Mouse (Mus musculus): Measurements from ENCODE around the gene C530008M17Rik. TPM values are rescaled to one million over a fixed set of nuclear protein-coding genes. Genes with fewer than 3 reads are reported as not detected.

C530008M17Rik gene
- polyA plus RNA-seq, 1 experiment from 2014 or later, result 27.6 TPM

- no peak overlapping the region for H3K4me3 ChIP-seq
- no peak for ATAC-seq (ENCODE audit: extremely low read depth, insufficient number of reproducible peaks, low FRiP score, low TSS enrichment)
- WGBS, result 70% methylated on average over 11 of the region's 11 CpGs
Measured at GRCm38 (mm10) chr5:76705307-76706173, 49.2 kb downstream of the C530008M17Rik start.

GRCm38 (mm10) chr5:76707072-76707471, 50.8 kb downstream of the C530008M17Rik start:
- peaks cover 10% of the 10 kb centered on the region; the same call in 1 of the 2 replicates for H3K4me1 ChIP-seq
- no peak for ATAC-seq (ENCODE audit: extremely low read depth, insufficient number of reproducible peaks, low FRiP score, low TSS enrichment)
- H3K9me3 ChIP-seq, result no peaks in the 10 kb centered on the region
- 74% methylated on average over 3 of the region's 3 CpGs for WGBS
- H3K4me2 ChIP-seq, result no peak overlapping the region
- no peaks in the 10 kb centered on the region for H3K27me3 ChIP-seq (replicated peaks)
- H3K9ac ChIP-seq, result no peak overlapping the region
- H3K27ac ChIP-seq (replicated peaks), result no peak overlapping the region
- H3K4me3 ChIP-seq, result no peak overlapping the region
- no peaks in the 10 kb centered on the region for H3K36me3 ChIP-seq

More at GRCm38 (mm10) chr5:76705307-76706173, 49.2 kb downstream of the C530008M17Rik start:
- Histone ChIP-seq H3K4me2 (no peak overlapping the region), H3K27me3 (replicated peaks) (no peaks in the 10 kb centered on the region), H3K27ac (replicated peaks) (no peak overlapping the region), H3K9me3 (no peaks in the 10 kb centered on the region), H3K4me1 (peaks cover 14% of the 10 kb centered on the region; the same call in 1 of the 2 replicates), H3K9ac (no peak overlapping the region), H3K36me3 (no peaks in the 10 kb centered on the region)

GRCm38 (mm10) chr5:76708004-76708403, 51.7 kb downstream of the C530008M17Rik start:
- Histone ChIP-seq H3K4me1 (0 out of 2 replicates have a peak, but pooled peaks cover 2% of the 10 kb centered on the region), H3K27ac (replicated peaks) (no peak overlapping the region), H3K9ac (no peak overlapping the region), H3K36me3 (no peaks in the 10 kb centered on the region), H3K9me3 (no peaks in the 10 kb centered on the region), H3K4me3 (no peak overlapping the region), H3K4me2 (no peak overlapping the region), H3K27me3 (replicated peaks) (no peaks in the 10 kb centered on the region)
- ATAC-seq (ENCODE audit: extremely low read depth, insufficient number of reproducible peaks, low FRiP score, low TSS enrichment), result no peak
- 73% methylated on average over 15 of the region's 15 CpGs for WGBS

GRCm38 (mm10) chr5:76713743-76714142, 57.4 kb downstream of the C530008M17Rik start:
- Histone ChIP-seq H3K27ac (replicated peaks) (no peak overlapping the region), H3K4me3 (no peak overlapping the region), H3K27me3 (replicated peaks) (no peaks in the 10 kb centered on the region), H3K9me3 (no peaks in the 10 kb centered on the region), H3K4me2 (no peak overlapping the region), H3K36me3 (no peaks in the 10 kb centered on the region), H3K9ac (no peak overlapping the region), H3K4me1 (no peaks in the 10 kb centered on the region)
- ATAC-seq (ENCODE audit: extremely low read depth, insufficient number of reproducible peaks, low FRiP score, low TSS enrichment), result no peak
- WGBS, result 85% methylated on average over 7 of the region's 7 CpGs

- Histone ChIP-seq H3K27me3 (replicated peaks) (no peaks in the 10 kb centered on the region), H3K9me3 (peaks cover 5% of the 10 kb centered on the region), H3K4me3 (no peak overlapping the region), H3K9ac (no peak overlapping the region), H3K4me1 (no peaks in the 10 kb centered on the region), H3K27ac (replicated peaks) (no peak overlapping the region), H3K36me3 (no peaks in the 10 kb centered on the region), H3K4me2 (no peak overlapping the region)
- ATAC-seq (ENCODE audit: extremely low read depth, insufficient number of reproducible peaks, low FRiP score, low TSS enrichment), result no peak
- WGBS, result 72% methylated on average over 3 of the region's 3 CpGs
Measured at GRCm38 (mm10) chr5:76719954-76720353, 63.6 kb downstream of the C530008M17Rik start.

- H3K27ac ChIP-seq (replicated peaks), result no peak overlapping the region
- H3K4me3 ChIP-seq, result no peak overlapping the region
- no peaks in the 10 kb centered on the region for H3K4me1 ChIP-seq
- peaks cover 12% of the 10 kb centered on the region for H3K9me3 ChIP-seq
- no peak overlapping the region for H3K4me2 ChIP-seq
- H3K9ac ChIP-seq, result no peak overlapping the region
- no peak for ATAC-seq (ENCODE audit: extremely low read depth, insufficient number of reproducible peaks, low FRiP score, low TSS enrichment)
- H3K27me3 ChIP-seq (replicated peaks), result no peaks in the 10 kb centered on the region
- whole genome bisulfite sequencing, result 90% methylated on average over 2 of the region's 2 CpGs
- H3K36me3 ChIP-seq, result no peaks in the 10 kb centered on the region
Measured at GRCm38 (mm10) chr5:76724878-76725277, 68.6 kb downstream of the C530008M17Rik start.

- H3K9ac ChIP-seq, result no peak overlapping the region
- no peak for ATAC-seq (ENCODE audit: extremely low read depth, insufficient number of reproducible peaks, low FRiP score, low TSS enrichment)
- H3K27me3 ChIP-seq (replicated peaks), result no peaks in the 10 kb centered on the region
- peaks cover 12% of the 10 kb centered on the region for H3K9me3 ChIP-seq
- no peak overlapping the region for H3K27ac ChIP-seq (replicated peaks)
- no peak overlapping the region for H3K4me2 ChIP-seq
- 84% methylated on average over 8 of the region's 8 CpGs for WGBS
- no peaks in the 10 kb centered on the region for H3K4me1 ChIP-seq
- no peaks in the 10 kb centered on the region for H3K36me3 ChIP-seq
- H3K4me3 ChIP-seq, result no peak overlapping the region
Measured at GRCm38 (mm10) chr5:76726518-76727103, 70.3 kb downstream of the C530008M17Rik start.

- no peaks in the 10 kb centered on the region for H3K9me3 ChIP-seq
- no peak overlapping the region for H3K9ac ChIP-seq
- no peak for ATAC-seq (ENCODE audit: extremely low read depth, insufficient number of reproducible peaks, low FRiP score, low TSS enrichment)
- no peaks in the 10 kb centered on the region for H3K36me3 ChIP-seq
- H3K27ac ChIP-seq (replicated peaks), result no peak overlapping the region
- no peak overlapping the region for H3K4me2 ChIP-seq
- WGBS, result 80% methylated on average over 6 of the region's 6 CpGs
- H3K27me3 ChIP-seq (replicated peaks), result no peaks in the 10 kb centered on the region
- no peaks in the 10 kb centered on the region for H3K4me1 ChIP-seq
- H3K4me3 ChIP-seq, result no peak overlapping the region
Measured at GRCm38 (mm10) chr5:76733055-76733641, 76.8 kb downstream of the C530008M17Rik start.

GRCm38 (mm10) chr5:76741463-76741862, 85.2 kb downstream of the C530008M17Rik start:
- 84% methylated on average over 6 of the region's 6 CpGs for WGBS
- Histone ChIP-seq H3K36me3 (no peaks in the 10 kb centered on the region), H3K27ac (replicated peaks) (no peak overlapping the region), H3K4me3 (no peak overlapping the region), H3K4me1 (0 out of 2 replicates have a peak, but pooled peaks cover 4% of the 10 kb centered on the region), H3K9me3 (no peaks in the 10 kb centered on the region), H3K27me3 (replicated peaks) (no peaks in the 10 kb centered on the region), H3K4me2 (no peak overlapping the region), H3K9ac (no peak overlapping the region)
- ATAC-seq (ENCODE audit: extremely low read depth, insufficient number of reproducible peaks, low FRiP score, low TSS enrichment), result no peak

GRCm38 (mm10) chr5:76742076-76742475, 85.8 kb downstream of the C530008M17Rik start:
- Histone ChIP-seq H3K9me3 (no peaks in the 10 kb centered on the region), H3K4me2 (no peak overlapping the region), H3K27me3 (replicated peaks) (no peaks in the 10 kb centered on the region), H3K4me1 (0 out of 2 replicates have a peak, but pooled peaks cover 4% of the 10 kb centered on the region), H3K9ac (no peak overlapping the region), H3K4me3 (no peak overlapping the region), H3K36me3 (no peaks in the 10 kb centered on the region), H3K27ac (replicated peaks) (no peak overlapping the region)
- 90% methylated on average over 6 of the region's 6 CpGs for WGBS
- no peak for ATAC-seq (ENCODE audit: extremely low read depth, insufficient number of reproducible peaks, low FRiP score, low TSS enrichment)

- no peak overlapping the region for H3K27ac ChIP-seq (replicated peaks)
- no peak overlapping the region for H3K4me3 ChIP-seq
- no peaks in the 10 kb centered on the region for H3K27me3 ChIP-seq (replicated peaks)
- 64% methylated on average over 9 of the region's 9 CpGs for WGBS
- no peaks in the 10 kb centered on the region for H3K36me3 ChIP-seq
- ATAC-seq (ENCODE audit: extremely low read depth, insufficient number of reproducible peaks, low FRiP score, low TSS enrichment), result no peak
- H3K4me2 ChIP-seq, result no peak overlapping the region
- no peak overlapping the region for H3K9ac ChIP-seq
- no peaks in the 10 kb centered on the region for H3K9me3 ChIP-seq
- H3K4me1 ChIP-seq, result 0 out of 2 replicates have a peak, but pooled peaks cover 4% of the 10 kb centered on the region
Measured at GRCm38 (mm10) chr5:76744737-76745209, 88.5 kb downstream of the C530008M17Rik start.

Measured in heart, embryonic 13.5 days (tissue).